Mouse (Mus musculus): Measurements from ENCODE around the gene Acacb.
A peak's percentile ranks its signal among the peaks of the same experiment; 100 is the strongest.

Gene Acacb

DNA sequence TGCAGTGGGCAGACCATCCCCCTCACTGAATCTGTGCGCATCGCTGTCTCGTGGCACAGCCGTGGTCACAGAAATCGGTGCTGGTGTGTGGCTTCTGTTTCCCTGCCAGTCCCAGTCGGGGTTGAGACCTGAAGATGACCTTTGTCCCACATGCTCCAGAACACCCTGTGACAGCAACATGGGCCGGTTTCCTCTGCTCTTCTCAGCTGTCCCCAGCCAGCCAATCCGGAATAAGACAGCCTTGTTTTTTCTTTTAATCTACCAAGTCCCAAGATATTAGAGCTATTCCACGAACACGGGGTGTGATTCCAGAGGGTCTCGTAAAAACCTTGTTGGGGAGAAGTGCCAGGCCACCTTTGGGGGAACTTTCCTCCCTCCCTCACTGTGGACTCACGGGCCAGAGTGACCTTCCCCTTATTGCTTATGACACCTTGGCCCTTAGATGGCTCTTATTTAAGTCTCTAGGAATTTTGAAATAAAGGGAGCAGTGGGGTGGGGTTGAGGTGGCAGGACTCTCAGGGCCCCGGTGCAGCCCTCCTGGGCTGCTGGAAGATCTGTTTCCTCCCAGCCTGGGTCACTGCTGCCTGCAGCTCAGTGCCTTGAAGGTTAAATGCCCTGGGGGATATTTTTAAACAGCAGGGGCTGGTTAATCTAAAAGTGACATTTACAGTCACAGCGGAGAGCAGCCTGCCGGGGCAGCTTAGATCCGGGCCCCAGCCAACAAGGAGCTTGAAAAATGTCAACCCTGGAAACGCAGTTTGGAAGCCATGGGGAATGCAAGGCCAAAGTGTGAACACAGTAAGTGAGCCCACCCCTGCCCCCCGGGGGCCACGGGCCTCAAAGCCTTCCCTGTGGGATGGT lies at the start of gene Acacb:
Gene Acacb (plus strand): TSS at position 508 of the 861 bp plus-strand sequence.
- no peak for DNase-seq (ENCODE audit: low spot score)

GRCm38 (mm10) chr5:114099709-114100389 lies 46.5 kb upstream of the Acacb start:
- peak; percentile 73 for DNase-seq (ENCODE audit: low spot score)

GRCm38 (mm10) chr5:114100390-114101099 lies 45.8 kb upstream of the Acacb start:
- DNase-seq (ENCODE audit: low spot score), result no peak

DNA sequence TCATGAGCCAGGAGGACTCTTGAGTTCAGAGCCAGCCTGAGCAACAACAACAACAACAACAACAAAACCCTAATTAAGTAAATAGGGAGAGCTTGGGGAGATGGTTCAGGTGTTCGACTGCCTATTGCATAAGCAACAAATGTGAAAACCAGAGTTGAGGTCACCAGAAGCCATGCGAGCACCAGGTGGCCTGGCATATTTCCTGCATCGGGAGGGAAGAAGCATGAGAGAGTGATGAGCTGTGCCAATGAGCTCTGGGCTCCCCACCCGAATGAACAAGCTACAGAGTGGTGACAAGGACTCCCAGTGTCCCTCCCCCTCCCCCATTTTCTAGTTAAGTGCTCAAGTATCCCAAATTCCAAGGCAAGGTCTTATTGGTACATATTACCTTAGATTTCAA lies 44.5 kb upstream of the Acacb start:
- DNase-seq (ENCODE audit: low spot score), result no peak

DNA sequence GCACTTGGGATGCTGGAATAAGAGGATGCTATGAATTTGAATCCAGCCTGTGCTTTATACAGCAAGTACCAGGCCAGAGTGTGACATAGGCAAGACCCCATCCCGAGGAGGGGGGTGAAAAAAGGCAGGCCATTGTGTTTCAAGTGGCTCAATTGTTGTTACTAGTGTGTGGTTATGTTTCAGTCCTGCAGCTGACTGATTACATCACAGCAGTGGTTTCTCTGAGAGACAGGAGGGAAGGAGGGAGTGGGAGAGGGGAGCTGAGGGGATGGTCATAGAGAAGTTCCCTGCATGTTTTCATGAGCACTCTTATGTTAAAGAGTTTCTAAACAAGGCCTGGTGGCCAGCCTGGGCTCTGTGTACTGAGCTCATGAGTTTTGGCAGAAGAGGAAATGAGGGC lies 43.5 kb upstream of the Acacb start:
- DNase-seq (ENCODE audit: low spot score), result peak; percentile 26

DNA sequence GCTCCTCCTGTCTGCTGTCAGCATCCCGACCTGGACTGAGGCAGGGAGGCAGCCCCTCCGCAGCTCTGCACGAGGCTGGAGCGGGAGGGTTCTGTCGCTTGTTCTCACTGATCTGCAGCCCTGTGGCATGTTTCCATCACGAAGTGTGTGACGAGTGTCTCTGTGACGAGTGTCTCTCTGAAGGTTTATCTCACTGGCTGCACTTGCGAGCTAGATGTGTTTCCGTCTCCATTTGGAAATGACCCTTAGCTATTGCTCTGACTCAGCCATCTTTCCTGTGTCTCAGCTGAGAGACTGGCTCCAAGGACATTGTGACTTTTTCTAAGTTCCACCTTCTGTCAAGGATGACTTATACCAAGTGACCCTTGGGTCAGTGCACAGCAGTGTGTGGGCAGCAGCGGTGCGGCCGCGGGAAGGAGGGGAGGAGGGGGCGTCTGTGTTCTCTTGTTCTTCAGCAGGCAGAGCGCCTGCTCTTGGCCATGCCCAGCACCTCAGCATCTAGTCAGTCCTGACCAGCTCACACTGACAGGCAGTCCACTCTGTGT lies 39.9 kb upstream of the Acacb start:
- DNase-seq (ENCODE audit: low spot score), result no peak

GRCm38 (mm10) chr5:114113334-114113733 lies 33.0 kb upstream of the Acacb start:
- DNase-seq (ENCODE audit: low spot score), result no peak

- DNase-seq (ENCODE audit: low spot score), result no peak
Measured at GRCm38 (mm10) chr5:114115030-114115429, 31.3 kb upstream of the Acacb start.

DNA sequence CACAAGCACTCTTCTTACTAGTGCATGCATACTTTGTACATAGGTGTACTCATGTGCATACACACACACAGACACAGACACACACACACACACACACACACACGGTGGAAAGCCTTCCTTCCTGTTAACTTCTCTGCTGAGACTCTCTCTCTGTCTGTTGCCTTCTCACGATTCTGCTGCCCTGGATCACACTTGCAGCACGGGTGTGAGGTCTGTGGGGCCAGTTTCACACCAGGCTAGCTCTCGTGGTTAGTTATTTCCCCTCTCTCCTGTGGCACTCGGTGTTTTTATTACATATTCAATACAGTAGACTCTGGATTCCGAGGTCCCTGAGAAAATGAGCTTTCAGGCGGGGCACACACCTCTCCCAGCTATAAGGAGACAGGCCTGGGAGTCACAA lies 29.7 kb upstream of the Acacb start:
- DNase-seq (ENCODE audit: low spot score), result no peak

DNA sequence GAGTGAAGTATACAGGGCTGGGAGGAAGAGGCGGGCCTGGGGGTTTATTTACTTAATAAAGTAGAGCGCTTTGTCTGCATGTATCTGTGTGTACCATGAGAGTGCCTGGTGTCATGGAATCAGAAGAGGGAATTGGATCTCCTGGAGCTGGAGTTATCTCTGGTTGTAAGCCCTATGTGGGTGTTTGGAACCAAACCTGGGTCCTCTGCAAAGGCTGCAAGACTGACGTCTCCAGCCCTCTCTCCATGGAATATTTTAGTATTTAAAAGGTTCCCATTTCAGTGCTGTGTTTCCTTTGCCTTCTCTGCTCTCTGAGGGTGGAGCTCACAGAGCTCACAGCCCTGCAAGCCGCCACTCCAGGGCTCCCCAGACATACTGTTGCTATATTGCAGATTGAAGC lies 26.5 kb upstream of the Acacb start:
- DNase-seq (ENCODE audit: low spot score), result no peak

DNA sequence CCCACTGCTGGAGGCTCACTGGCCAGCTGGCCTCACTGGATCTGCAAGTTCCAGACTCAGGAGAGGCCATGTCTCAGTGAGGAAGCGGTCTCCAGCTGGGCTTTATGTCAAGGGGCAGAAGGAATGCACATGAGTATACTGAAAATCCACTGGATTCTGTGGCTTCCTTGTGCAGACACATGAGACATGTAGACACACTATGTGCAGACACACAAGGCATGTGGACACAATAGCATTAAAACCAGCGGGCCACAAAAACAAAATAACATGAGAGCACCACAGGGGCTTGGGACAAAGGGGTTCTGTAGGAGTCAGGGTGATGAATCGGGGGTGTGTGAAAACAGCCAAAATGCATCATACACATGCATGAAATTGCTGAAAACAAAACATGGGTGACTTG lies 20.3 kb upstream of the Acacb start:
- DNase-seq (ENCODE audit: low spot score), result no peak

GRCm38 (mm10) chr5:114126499-114127244 lies 19.7 kb upstream of the Acacb start:
- DNase-seq (ENCODE audit: low spot score), result no peak

DNA sequence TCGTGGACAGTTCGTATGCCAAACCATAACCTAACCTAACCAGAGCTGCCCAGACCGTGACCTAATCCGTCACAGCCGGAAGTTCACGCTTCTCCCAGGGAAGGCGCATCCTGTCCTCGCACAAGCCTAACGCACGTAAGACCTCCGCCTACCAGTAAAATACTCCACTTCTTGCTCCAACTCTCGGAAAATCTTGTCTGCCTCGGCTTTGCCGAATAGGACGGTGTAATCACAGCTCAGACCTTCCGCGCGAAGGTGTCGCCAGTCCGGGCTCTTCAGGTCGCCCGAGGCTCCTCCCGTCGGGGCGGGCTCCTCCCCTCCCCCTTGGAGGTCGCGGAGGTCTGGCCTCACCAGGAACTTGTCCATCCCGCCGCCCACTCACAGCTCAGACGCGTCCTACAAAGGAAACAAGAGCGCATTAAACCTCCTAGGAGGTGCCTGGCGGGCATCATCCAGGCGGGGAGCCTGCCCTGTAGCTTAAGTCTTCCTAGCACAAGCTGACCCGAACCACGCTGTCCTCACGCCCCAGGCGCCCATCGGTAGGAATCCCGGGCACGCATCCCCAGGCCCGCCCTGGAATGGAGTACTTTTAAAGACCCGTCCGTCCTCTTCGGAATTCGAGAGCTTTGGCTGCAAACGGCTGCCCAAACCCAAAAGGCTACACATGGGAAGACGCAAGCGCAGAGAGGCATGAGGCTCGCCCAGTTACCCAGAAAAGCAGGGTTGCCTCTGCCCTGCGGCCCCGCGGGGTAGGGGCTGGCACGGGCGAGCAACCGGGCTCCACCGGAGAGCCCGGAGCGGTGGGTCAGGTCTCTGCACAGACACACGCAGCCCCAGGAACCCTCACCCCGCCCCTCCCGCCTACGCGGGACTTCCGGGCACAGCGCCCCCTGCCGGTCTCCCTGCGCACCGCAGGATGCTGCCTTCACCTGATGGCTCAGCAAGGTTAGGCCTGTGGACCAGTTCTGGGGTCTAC lies 18.7 kb upstream of the Acacb start, which contains the start of gene Alkbh2:
Gene Alkbh2 (minus strand): TSS at position 845 of the 976 bp plus-strand sequence.
- DNase-seq (ENCODE audit: low spot score), result peak; percentile 56

GRCm38 (mm10) chr5:114129550-114130210 lies 16.7 kb upstream of the Acacb start:
- DNase-seq (ENCODE audit: low spot score), result no peak

GRCm38 (mm10) chr5:114130211-114130605 lies 16.1 kb upstream of the Acacb start, which contains the start of gene Ung:
Gene Ung (plus strand): TSS chr5:114130386.
- DNase-seq (ENCODE audit: low spot score), result no peak

DNA sequence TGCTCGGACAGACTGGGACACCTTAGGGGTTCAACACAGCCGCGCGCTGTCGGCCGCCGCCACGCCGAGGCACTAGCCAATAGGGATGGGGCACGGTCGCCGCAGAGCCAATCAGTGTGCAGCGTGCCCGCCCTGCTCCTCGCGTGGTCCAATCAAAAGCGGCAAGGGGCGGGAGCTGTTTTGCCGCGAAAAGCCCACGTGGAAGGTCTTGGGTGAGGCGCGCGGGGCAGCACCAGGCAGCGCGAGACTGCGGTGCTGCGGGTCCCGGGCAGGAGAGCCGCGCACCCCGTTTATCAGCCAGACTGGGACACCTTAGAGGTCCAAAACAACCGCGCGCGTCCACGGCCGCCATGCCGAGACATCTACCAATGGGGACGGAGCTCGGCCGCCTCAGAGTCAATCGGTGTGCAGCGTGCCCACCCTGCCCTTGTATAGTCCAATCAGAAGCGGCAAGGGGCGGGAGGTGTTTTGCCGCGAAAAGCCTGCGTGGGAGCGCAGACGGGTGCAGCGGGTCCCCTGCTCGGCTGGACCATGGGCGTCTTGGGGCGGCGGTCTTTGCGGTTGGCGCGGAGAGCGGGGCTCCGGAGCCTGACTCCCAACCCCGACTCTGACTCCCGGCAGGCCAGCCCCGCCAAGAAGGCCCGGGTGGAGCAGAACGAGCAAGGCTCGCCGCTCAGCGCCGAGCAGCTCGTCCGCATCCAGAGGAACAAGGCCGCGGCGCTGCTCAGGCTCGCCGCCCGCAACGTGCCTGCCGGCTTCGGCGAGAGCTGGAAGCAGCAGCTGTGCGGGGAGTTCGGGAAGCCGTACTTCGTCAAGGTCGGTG lies 15.4 kb upstream of the Acacb start:
- DNase-seq (ENCODE audit: low spot score), result peak; percentile 88

DNA sequence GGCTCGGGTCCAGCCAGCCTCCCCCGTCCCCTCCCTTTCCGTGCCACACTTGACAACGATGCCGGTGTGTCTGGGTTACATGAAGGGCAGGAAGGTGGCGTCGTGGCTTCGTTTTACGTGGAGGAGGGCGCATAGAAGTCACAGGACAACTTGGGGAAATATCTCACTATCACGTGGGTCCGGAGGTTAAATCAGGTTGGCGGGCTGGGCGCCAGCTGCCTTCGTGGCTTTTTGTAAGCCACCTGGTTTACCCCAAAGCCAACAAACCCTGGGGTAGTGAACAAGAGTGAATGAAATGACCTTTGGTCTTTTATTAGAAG lies 14.9 kb upstream of the Acacb start:
- DNase-seq (ENCODE audit: low spot score), result no peak

DNA sequence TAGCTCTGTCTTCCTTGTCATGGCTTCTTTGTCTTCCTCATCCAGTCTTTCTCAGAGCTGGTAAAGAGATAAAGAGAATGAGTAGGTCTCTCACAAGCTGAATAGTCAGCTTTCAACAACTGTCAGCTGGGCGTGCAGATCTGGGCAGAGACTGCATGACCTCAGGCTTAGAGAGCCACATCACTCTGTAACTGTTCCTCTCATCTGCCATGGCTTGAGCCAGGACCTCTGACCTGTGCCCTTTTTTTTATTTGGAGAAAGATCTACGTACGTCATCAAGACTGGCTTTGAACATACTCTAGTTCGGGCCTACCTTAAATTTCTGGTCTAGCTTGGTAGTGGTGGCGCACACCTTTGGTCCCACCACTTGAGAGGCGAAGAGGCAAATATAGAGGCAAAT lies 13.5 kb upstream of the Acacb start:
- no peak for DNase-seq (ENCODE audit: low spot score)

DNA sequence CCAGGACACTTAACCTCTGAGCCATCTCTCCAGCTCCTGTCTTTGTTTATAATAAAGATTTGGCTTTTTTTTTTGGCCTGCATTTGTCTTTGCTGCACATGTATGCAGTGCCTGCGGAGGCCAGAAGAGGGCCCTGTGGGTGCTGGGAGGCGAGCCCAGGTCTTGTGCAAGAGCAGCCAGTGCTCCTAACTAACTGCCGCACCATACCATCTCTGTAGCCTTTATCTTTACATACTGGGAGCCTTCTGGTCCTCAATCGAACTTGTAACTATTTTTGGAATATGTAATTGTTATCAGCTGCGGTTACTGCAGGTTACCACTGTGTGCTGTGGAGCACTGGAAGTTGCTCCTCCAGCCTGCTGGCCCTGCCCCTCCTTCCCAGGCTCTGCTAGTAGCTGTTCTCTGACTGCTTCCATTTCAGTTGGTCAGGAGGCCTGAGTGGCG lies 12.2 kb upstream of the Acacb start:
- no peak for DNase-seq (ENCODE audit: low spot score)
